Mouse (Mus musculus) CH12.LX (cell line): ENCODE results near the gene Thap7. TPM values are rescaled to one million over a fixed set of nuclear protein-coding genes. Genes with fewer than 3 reads are reported as not detected.

Experiments
- DNase-seq: peaks from one replicate; pipeline ENCODE4 v3.0.0-alpha.2; 2013; ENCODE audit errors: extremely low read depth
- H3K27ac ChIP-seq: 2 replicates; pipeline ENCODE4 v1.5.1; 2012; ENCODE audit warnings: low read depth, mild to moderate bottlenecking, control low read depth, moderate library complexity; ENCODE audit not compliant: insufficient read depth
- H3K27me3 ChIP-seq: replicated peaks from 2 replicates; pipeline ENCODE3; 2012; ENCODE audit warnings: inconsistent platforms
- H3K36me3 ChIP-seq, 2 experiments: replicated peaks in 1 of 2; 2 replicates each; pipeline versions ENCODE3 to v1.6.1; 2012; ENCODE audit warnings: inconsistent platforms in 1 of 2, low read length in 1 of 2, mild to moderate bottlenecking in 1 of 2, mixed read lengths in 1 of 2, moderate library complexity in 1 of 2; ENCODE audit not compliant: control insufficient read depth in 1 of 2, insufficient read depth in 1 of 2
- H3K4me1 ChIP-seq, 2 experiments: 2 replicates each; pipeline ENCODE4 v1.6.1; 2012; ENCODE audit warnings: inconsistent platforms in 1 of 2, moderate library complexity in 1 of 2; ENCODE audit not compliant: insufficient read depth in 2 of 2, control insufficient read depth in 1 of 2
- H3K4me2 ChIP-seq: 2 replicates; pipeline ENCODE4 v1.6.1; 2012; ENCODE audit warnings: low read depth, mild to moderate bottlenecking, control low read depth; ENCODE audit not compliant: poor library complexity, insufficient read depth, severe bottlenecking
- H3K4me3 ChIP-seq, 3 experiments: fragments of 150-350 bp in 1 of 3; sonication (generic) in 1 of 3; replicated peaks in 1 of 3; 2 replicates each; pipeline versions ENCODE3 to v1.5.1; 2011 to 2012; ENCODE audit warnings: low read depth in 2 of 3, low read length in 2 of 3, mild to moderate bottlenecking in 2 of 3, moderate library complexity in 2 of 3, control low read depth in 1 of 3, improper control_type of control experiment in 1 of 3, inconsistent platforms in 1 of 3, mixed read lengths in 1 of 3; ENCODE audit not compliant: poor library complexity in 1 of 3
- H3K79me2 ChIP-seq: replicated peaks from 2 replicates; pipeline ENCODE4 v1.6.1; 2012; ENCODE audit warnings: mild to moderate bottlenecking, moderate library complexity; ENCODE audit not compliant: control insufficient read depth, poor library complexity, insufficient read depth, severe bottlenecking; ENCODE audit errors: extremely low read depth
- H3K9ac ChIP-seq: 2 replicates; pipeline ENCODE4 v1.6.1; 2012; ENCODE audit warnings: low read depth, mild to moderate bottlenecking, control low read depth, moderate library complexity; ENCODE audit not compliant: insufficient read depth
- H3K9me3 ChIP-seq: replicated peaks from 2 replicates; pipeline ENCODE3; 2012; ENCODE audit warnings: low read length, inconsistent platforms, mixed read lengths
- BHLHE40 ChIP-seq: IDR thresholded peaks from 2 replicates; pipeline ENCODE4 v1.6.1; 2011; ENCODE audit warnings: mild to moderate bottlenecking, low read depth, low read length, improper control_type of control experiment
- CHD1 ChIP-seq: IDR thresholded peaks from 2 replicates; pipeline ENCODE4 v1.6.1; 2012; ENCODE audit warnings: low read depth, low read length, improper control_type of control experiment, inconsistent platforms
- EP300 ChIP-seq: IDR thresholded peaks from 2 replicates; pipeline ENCODE4 v1.6.1; 2011; ENCODE audit warnings: low read length, improper control_type of control experiment
- ETS1 ChIP-seq: conservative IDR thresholded peaks from 2 replicates; pipeline ENCODE4 v1.6.1; 2012; ENCODE audit warnings: low read depth, mild to moderate bottlenecking, inconsistent platforms, low read length, improper control_type of control experiment, moderate library complexity
- HCFC1 ChIP-seq: IDR thresholded peaks from 2 replicates; pipeline ENCODE4 v1.6.1; 2012; ENCODE audit warnings: low read depth, mild to moderate bottlenecking, inconsistent platforms, low read length, improper control_type of control experiment
- JUN ChIP-seq: IDR thresholded peaks from 2 replicates; pipeline ENCODE4 v1.6.1; 2011; ENCODE audit warnings: low read depth, mild to moderate bottlenecking, low read length, improper control_type of control experiment, moderate library complexity; ENCODE audit not compliant: insufficient read depth
- JUND ChIP-seq: conservative IDR thresholded peaks from 2 replicates; pipeline ENCODE4 v1.6.1; 2011; ENCODE audit warnings: low read depth, low read length, improper control_type of control experiment
- MAFK ChIP-seq: IDR thresholded peaks from 2 replicates; pipeline ENCODE4 v1.6.1; 2011; ENCODE audit warnings: low read length, improper control_type of control experiment; ENCODE audit not compliant: insufficient replicate concordance
- MAX ChIP-seq: IDR thresholded peaks from 2 replicates; pipeline ENCODE4 v1.6.1; 2011; ENCODE audit warnings: low read length, improper control_type of control experiment
- MAZ ChIP-seq: IDR thresholded peaks from 2 replicates; pipeline ENCODE4 v1.6.1; 2012; ENCODE audit warnings: low read depth, mild to moderate bottlenecking, inconsistent platforms, low read length, improper control_type of control experiment, moderate library complexity
- MEF2A ChIP-seq: IDR thresholded peaks from 2 replicates; pipeline ENCODE4 v1.6.1; 2014; ENCODE audit warnings: low read depth, mild to moderate bottlenecking, inconsistent platforms, low read length, improper control_type of control experiment, borderline replicate concordance
- MXI1 ChIP-seq: IDR thresholded peaks from 2 replicates; pipeline ENCODE4 v1.6.1; 2011; ENCODE audit warnings: mild to moderate bottlenecking, low read depth, low read length, improper control_type of control experiment
- NRF1 ChIP-seq: IDR thresholded peaks from 2 replicates; pipeline ENCODE4 v1.6.1; 2014; ENCODE audit warnings: low read depth, mild to moderate bottlenecking, inconsistent platforms, low read length, improper control_type of control experiment, moderate library complexity
- PAX5 ChIP-seq: IDR thresholded peaks from 2 replicates; pipeline ENCODE4 v1.6.1; 2012; ENCODE audit warnings: low read length, inconsistent platforms, mixed read lengths
- RAD21 ChIP-seq: IDR thresholded peaks from 2 replicates; pipeline ENCODE4 v1.6.1; 2011; ENCODE audit warnings: low read depth, mild to moderate bottlenecking, low read length, improper control_type of control experiment, moderate library complexity
- SIN3A ChIP-seq: IDR thresholded peaks from 2 replicates; pipeline ENCODE4 v1.6.1; 2012; ENCODE audit warnings: low read length, improper control_type of control experiment, inconsistent platforms
- TCF12 ChIP-seq: IDR thresholded peaks from 2 replicates; pipeline ENCODE4 v1.6.1; 2014; ENCODE audit warnings: low read depth, mild to moderate bottlenecking, inconsistent platforms, low read length, improper control_type of control experiment
- USF2 ChIP-seq: conservative IDR thresholded peaks from 2 replicates; pipeline ENCODE4 v1.6.1; 2011; ENCODE audit warnings: low read depth, low read length, improper control_type of control experiment
- ZKSCAN1 ChIP-seq: IDR thresholded peaks from 2 replicates; pipeline ENCODE4 v1.6.1; 2012; ENCODE audit warnings: low read depth, inconsistent platforms, low read length, improper control_type of control experiment, borderline replicate concordance
- ZMIZ1 ChIP-seq: IDR thresholded peaks from 2 replicates; pipeline ENCODE4 v1.6.1; 2012; ENCODE audit warnings: low read depth, mild to moderate bottlenecking, inconsistent platforms, low read length, improper control_type of control experiment
- ZNF384 ChIP-seq: IDR thresholded peaks from 2 replicates; pipeline ENCODE4 v1.6.1; 2012; ENCODE audit warnings: low read depth, low read length, improper control_type of control experiment, inconsistent platforms
- dilution Hi-C: fragments of 300-500 bp; cut with MboI; formaldehyde crosslinking; loops from 2 replicates; pipeline ENCODE4 v1.14.3; 2020; ENCODE audit warnings: low sequenced_read_pairs; ENCODE audit not compliant: extremely low pct_unique_long_range_greater_than_20kb, extremely low pct_ligation_motif_present
- in situ Hi-C: fragments of 300-500 bp; cut with MboI; formaldehyde crosslinking; loops from 3 replicates; pipeline ENCODE4 v1.14.3; 2019; ENCODE audit warnings: low sequenced_read_pairs, low pct_ligation_motif_present, low pct_unique_long_range_greater_than_20kb, mixed read lengths
- polyA plus RNA-seq: library from polyadenylated mRNA; unstranded; fragments of >175 nt; gene quantifications from 2 replicates; pipeline ENCODE4 v1.2.1, GENCODE M21; 2012; ENCODE audit warnings: low read depth; ENCODE audit not compliant: insufficient read length
- total RNA-seq, 2 experiments: library from RNA; depleted of rRNA; stranded (reverse); fragments of 300-350 nt in 1 of 2; fragments of >200 nt in 1 of 2; gene quantifications; 2 replicates each; pipeline ENCODE4 v1.2.3; 2012 to 2014

Thap7 gene
- total and polyA plus RNA-seq, 3 experiments = 64.3 to 83.3 (median 79.4) TPM

- DNase-seq = no peak
- no peak overlapping the region for H3K4me3 ChIP-seq
- no peak overlapping the region for H3K4me2 ChIP-seq
- peaks cover 55% of the 10 kb centered on the region for H3K27me3 ChIP-seq
- dilution Hi-C loops = no loop called here
- TF ChIP-seq SIN3A (no peak), PAX5 (no peak), MXI1 (no peak), TCF12 (no peak), RAD21 (no peak), HCFC1 (no peak), MAFK (no peak), CHD1 (no peak), NRF1 (no peak), USF2 (no peak), JUND (no peak), JUN (no peak), ZKSCAN1 (no peak), EP300 (no peak), BHLHE40 (no peak), MAX (no peak), MAZ (no peak), ZNF384 (no peak), ETS1 (no peak), ZMIZ1 (no peak)
- TF ChIP-seq, all 38 proteins: peak for 0
- Histone ChIP-seq H3K79me2 (no peaks in the 10 kb centered on the region), H3K4me1 (no peaks in the 10 kb centered on the region), H3K27ac (no peak overlapping the region), H3K9me3 (peaks cover 3% of the 10 kb centered on the region), H3K36me3 (no peaks in the 10 kb centered on the region), H3K9ac (no peak overlapping the region)
- in situ Hi-C loops = no loop called here
Observed at GRCm38 (mm10) chr16:17542632-17543031, 11.7 kb upstream of the Thap7 start.

GRCm38 (mm10) chr16:17536584-17536983 lies 5.6 kb upstream of the Thap7 start:
- H3K9me3 ChIP-seq = peaks cover 2% of the 10 kb centered on the region
- H3K4me3 ChIP-seq = no peak overlapping the region
- H3K4me2 ChIP-seq = no peak overlapping the region
- no peak overlapping the region for H3K9ac ChIP-seq
- DNase-seq = no peak
- H3K27me3 ChIP-seq = peaks cover 26% of the 10 kb centered on the region
- H3K4me1 ChIP-seq = peaks cover 0 to 10% of the 10 kb centered on the region in 2 experiments; a peak in 2 of 4 replicates
- in situ Hi-C loops = loop anchor here (10.0 kb wide), 1 partner anchor 332 kb away; the partner anchor contains the start of genes Rimbp3 and Ube2l3
- TF ChIP-seq MAZ = no peak
- TF ChIP-seq HCFC1 = no peak
- no peak for TF ChIP-seq MEF2A
- TF ChIP-seq ZKSCAN1 = no peak
- TF ChIP-seq, all 38 proteins: peak for 0
- Histone ChIP-seq H3K79me2 (no peaks in the 10 kb centered on the region), H3K36me3 (no peaks in the 10 kb centered on the region), H3K27ac (no peak overlapping the region)
- dilution Hi-C loops = no loop called here
